Mouse (Mus musculus) kidney, postnatal 25 days (tissue): ENCODE data around the gene Dennd6b.
A peak's percentile ranks its signal among the peaks of the same experiment; 100 is the strongest.

ENCODE experiments used
- DNase-seq, 2 experiments: peaks; one replicate each; pipeline ENCODE4 v3.0.0; 2021; ENCODE audit warnings: mixed read lengths in 2 of 2

Dennd6b gene

DNA sequence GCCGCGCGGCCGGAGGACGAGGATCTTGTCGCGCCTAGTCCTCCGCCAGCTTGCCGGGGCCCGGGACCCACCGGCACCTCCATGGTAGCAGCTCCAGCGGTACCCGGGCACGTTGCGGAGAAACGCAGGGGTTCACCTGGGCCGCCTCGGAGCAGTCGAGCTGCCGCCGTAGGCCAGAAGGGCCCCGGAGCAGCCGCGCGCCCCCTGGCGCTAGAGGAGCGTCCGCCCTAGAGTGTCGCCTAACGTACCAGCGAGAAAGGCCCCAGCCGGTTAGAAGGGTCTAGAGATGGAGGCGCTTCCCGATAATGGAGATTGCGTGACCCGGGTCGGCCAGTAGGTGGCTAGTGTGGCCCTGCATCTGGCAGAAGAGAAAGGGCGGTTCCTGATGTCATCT lies at the start of gene Dennd6b:
Gene Dennd6b, minus strand, starts transcription at position 184 of the 394 bp plus-strand sequence.
- peak; percentile 97 to 98 for DNase-seq

DNA sequence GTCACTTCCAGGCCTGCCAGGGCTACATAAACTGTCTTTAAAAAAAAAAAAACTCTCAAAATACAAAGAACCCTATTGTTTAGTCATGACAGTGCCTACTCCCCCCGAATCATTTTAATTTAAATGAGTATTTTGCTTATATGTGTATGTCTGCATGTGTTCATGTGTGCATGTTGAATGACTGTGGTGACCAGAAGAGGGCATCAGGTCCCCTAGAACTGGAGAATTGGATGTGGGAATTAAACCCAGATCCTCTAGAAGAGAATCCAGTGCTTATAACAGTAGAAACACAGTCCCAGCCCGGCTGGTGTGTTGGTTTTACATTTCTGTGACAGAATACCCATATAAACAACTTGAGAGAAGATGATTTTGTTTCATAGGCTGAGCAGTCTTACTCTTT lies 44.7 kb upstream of the Dennd6b start:
- peak in 1 of 2 experiments; percentile 13 for DNase-seq

DNA sequence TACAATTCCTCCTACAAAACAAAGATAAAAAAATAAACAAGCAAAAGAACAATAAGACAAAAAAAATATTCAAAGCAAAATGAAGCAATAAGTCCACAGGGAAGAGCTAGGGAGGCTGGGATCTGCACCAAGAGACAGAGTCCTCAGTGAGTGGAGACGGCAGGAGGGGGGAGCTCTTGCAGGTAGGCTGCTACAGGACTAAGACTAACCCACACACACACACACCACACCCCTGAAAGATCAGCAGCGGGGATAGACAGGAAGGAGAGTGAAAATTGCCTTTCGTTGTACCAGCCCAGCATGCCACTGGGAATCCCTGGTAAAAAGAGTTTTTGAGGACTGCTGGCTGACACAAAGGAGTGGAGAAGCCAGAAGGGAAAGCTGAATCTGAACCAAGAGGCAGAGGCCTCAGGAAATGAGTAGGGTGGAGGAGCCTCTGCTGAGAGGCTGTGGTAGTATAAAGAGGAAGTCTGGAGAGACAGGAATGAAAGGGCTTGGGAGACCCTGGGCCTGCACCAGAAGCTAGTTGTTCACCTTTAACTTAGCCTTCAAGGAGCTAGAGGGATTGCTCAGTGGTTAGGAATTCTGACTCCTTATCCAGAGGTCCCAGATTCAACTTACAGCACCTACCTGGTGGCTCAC lies 43.6 kb upstream of the Dennd6b start:
- DNase-seq, result no peak

DNA sequence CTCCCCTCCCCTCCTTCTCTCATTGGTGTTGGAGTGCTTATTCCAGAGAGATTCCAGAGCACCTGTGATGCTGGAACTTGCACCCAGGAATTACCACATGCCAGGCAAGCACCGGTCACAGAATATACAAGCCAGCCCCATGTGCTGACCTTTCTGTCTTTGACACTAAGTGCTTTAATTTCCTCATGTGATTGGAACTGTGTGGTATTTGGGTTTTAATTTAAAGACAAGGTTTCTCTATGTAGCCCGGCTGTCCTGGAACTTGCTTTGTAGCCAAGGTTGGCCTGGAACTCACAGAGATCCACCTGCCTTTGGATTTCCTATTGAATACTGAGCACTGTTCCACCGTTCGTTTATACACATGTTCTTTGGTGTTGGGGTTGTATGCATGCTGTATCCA lies 37.8 kb upstream of the Dennd6b start:
- DNase-seq, result no peak

DNA sequence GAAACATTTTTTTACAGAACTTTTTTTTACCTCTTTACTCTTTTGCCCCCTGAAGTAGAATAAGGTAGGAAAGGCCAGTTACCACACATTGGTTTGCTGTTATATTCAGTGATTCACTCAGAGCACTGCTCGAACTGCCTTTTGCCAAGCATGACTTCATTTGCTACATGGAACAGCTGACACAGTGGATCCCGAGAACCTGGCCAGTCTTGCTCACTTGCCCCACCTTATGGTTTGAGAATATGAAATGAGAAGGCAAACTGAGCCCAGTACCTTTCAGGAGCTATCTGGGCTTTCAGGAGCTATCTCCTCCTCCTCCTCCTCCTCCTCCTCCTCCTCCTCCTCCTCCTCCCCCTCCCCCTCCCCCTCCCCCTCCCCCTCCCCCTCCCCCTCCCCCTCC lies 37.3 kb upstream of the Dennd6b start:
- peak; percentile 36 to 48 for DNase-seq

DNA sequence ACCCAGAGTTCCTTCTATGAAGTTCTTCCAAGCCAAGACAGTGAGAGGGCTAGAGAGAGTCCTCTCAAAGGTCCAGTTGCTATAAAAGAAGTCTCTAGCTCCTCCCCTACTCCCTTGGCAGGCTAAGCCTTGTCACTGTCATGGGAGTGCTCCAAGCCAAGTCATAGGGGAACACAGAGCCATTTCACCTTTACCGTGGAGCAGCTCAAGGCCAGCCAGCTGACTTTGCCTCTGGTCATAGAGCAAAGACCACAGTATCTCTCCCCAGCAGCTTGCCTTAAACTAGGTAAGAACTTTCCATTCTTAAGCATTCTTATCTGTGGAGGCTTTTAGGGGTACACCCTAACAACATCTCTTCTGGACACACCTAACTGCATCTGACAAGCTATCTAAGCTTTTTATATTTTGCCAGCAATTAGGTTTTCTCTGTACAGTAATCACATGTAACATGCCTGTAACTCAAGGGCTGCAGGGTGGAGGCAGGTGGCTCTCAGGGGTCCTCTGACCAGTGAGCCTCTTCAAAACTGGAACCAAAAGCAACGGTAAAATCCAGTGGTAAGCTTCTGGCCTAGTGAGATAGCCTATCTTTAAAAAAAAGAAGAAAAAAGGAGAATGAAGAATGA lies 19.4 kb upstream of the Dennd6b start:
- DNase-seq, result peak; percentile 6 to 43

DNA sequence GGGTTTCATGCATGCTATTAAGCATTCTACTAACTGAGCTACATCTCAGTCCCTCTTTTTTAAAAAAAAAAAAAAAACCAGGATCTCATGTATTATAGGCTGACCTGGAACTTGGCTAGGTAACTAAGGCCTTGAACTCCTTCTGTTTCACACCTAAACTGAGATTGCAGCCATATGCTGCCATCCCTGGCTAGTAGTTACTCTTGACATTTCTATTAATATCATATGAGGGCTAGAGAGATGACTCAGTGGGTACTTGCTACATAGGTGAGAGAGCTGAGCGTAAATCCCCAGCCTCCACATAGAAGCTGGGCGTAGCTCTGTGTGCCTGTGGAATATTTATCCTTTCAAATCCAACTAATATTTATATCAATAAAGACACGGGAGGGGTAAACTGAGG lies 18.7 kb upstream of the Dennd6b start:
- no peak for DNase-seq

DNA sequence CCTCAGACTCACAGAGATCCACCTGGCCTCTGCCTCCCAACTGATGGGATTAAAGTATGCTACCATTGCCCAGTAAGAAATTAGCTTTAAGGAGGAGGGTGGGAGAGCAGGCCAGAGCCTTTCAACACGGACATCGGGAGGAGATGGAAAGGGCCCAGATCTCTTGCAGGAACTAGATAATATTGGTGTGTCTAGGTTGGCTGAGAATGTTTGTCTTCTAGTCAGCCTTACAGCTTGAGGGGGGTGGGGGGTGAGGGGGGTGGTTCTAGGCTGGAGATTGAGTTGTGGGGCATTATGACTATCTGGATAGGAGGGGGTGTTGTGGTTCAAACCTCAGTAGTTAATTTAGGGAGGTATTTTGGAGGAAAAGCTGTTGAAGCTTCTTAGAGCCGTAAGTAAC lies 17.2 kb upstream of the Dennd6b start:
- DNase-seq, result no peak

DNA sequence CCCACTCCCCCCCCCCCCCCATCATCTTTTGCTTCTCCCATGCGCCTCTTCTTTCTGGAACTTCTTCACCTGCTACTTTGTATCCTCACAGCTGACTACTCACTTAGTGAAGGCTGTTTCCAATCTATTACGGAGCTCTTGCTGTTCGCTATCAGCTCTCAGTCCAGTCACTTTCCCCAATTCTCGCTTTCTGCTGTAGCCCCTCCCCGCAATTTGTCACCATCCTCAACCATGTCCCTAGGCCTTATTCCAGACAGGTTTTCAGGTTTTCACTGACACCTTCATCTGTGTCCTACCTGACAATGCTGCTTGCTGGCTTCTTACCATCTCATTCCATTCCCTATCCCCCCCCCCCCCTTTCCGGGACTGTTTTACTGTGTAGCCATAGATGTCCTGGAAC lies 16.2 kb upstream of the Dennd6b start:
- DNase-seq, result no peak

DNA sequence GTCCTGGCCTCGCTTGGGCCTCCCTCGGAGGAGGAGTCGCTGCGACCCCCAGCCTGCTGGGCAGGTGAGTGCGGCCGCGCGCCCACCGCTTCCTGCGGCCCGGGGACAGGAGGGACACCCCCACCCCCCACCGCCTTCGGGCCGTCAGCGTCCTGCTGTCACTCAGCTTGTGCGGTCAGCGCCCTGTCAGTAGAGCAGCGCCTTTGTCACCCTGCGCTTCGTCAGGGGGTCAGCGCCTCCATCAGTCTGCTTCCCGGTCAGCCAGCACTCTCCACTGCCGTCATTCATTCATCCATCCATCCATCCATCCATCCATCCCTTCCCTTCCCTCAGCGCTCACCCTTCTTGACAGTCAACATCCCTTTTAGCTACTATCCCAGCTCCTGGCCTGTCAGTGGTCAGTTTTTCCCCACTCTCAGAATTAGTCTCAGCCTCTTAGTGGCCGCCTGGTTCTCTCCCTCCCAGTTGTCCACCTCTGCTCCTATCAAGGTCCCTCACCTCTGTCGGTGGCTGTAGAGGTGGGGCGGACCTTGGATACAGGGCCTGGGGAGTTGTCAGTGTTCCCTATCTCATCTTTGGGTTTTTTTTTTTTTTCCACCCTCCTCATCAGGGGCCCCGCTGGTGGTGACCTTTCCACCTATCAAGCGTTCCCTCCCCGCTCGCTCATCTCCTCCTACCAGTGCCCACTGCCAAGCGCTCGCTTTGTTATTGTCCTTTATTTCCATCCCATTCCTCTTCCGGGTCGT lies 15.6 kb upstream of the Dennd6b start:
- peak; percentile 26 to 64 for DNase-seq

DNA sequence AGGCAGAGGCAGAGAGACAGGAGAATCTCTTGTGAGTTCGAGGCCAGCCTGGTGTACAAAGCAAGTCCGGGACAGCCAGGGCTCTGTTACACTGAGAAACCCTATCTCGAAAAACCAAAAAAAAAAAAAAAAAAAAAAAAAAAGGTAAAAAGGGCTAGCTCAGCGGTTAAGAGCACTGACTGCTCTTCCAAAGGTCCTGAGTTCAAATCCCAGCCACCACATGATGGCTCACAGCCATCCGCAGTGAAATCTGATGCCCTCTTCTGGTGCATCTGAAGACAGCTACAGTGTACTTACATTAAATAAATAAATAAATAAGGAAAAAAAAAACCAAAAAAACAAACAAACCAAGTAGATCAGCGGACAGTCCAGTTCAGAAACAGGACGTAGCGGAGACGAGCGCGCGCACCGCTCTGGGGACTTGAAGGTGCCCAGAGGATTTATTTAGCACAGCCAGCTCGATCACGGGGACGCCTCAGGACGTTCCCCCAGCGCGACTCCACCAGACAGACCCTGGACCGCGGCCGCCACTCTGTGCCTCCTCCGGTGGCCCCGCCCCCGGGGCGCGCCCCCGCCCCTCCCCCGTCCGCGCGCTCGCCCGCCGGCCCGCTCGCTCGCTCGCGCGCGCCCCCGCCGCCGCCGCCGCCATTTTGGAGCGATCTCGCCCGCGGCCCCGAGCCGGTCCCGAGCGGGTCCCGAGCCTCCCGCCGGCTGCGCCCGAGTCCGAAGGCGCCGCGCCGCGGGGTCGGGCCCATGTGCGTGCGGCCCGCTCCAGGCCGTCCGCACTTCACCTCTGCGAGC lies 14.8 kb upstream of the Dennd6b start, which contains the start of gene Ppp6r2:
Gene Ppp6r2, plus strand, starts transcription at position 639 of the 801 bp plus-strand sequence.
- peak; percentile 84 to 92 for DNase-seq

DNA sequence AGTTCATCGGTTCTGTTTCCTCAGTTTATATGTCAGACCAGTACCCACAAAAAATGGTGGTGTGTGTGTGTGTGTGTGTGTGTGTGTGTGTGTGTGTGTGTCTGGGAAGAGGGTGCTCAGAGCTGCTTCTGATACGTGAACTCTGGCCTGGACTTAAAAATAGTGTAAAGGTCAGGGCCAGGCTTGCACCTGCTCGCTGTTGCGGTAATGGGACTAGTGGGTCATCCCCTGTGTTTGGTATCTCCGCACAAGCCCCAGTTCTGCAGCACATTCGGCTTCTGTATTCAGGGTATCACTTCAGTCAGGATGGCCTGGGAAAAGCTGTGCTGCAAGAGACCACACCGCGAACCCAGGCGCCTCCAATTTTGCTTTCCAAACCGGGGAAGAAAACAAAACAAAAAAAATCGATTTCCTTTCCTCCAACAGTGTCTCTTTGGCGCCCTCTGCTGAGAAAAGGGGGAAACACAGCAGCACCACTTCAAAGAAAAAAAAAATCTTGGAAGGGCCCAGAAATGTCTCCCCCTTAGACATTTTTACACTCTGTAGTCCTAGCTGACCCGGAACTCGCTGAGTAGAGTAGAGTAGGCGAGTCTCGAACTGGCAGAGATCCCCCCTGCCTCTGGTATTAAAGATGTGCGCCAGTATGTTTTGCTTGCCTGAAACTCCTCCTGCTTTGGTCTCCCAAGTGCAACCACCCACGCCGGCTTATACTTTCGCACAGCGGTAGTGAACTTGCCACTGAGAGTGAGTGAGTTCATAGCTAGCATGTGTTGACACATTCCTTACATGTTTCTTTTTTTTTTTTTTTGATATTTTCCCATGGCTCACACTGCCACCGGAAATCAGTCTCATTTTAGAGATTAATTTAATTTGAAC lies 13.8 kb upstream of the Dennd6b start:
- peak; percentile 88 to 95 for DNase-seq

DNA sequence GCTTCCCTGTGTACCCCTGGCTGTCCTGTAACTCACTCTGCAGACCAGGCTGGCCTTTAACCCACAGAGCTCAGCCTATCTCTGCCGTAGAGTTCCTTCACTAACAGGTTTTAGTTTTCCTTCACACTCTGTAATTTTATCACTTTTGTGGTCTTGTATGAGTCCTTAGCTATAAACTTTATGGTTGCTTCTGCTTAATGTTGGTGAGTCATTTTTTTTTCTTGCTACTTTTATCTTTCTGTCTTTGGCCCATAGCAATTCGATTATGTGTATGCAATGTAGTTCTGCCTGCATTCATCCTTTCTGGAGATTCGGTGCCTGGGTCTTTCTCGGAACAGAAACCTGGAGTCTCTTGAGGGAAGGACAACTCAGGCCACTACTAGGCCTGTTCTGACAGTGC lies 11.2 kb upstream of the Dennd6b start:
- DNase-seq, result no peak

DNA sequence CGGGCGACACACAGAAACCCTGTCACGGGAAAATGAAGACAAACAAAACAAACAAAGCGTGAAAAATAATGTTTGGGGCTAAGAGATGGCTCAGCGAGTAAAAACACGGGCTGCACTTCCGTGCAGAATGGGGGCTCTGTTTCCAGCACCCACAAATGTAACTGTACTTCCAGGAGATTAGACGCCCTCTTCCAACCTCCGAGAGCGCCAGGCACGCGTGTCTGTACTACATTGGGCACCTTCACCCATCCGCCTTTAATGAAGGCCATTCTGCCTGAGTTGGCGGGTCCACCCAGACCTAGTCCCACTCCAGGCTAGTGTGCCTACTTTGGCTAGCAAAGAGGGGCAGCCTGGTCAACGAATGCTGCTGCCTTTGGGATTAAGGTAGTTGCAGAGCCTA lies 760 bp upstream of the Dennd6b start:
- no peak for DNase-seq

DNA sequence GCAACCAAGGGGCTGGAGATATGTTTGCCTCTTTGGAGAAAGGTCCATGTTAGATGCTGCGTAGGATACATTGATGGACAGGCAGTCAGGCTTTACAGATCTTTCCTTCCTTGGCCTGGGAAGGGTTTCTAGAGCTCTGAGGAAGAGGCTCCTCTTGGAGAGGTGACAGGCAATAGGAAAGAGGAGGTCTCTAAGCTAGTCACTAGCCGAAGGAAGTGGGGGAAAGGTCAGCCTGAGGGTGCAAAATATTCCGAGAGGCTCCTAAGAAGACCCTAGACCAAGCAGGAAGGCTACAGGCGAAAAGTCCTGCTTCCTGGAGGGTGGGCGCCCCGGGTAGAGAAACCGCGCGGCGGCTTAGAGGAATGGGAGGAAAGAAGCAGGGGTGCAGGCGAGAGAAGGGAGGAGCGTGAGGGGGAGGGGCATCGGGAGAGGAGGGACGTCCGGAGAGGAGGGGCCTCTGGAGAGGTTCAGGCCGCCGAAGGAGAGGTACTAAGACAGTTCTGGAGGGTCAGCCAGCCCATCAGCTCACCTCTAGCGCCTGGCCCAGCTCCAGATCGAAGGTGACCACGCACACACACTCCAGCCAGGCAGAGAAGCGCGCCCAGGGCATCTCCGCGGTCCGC lies 495 bp downstream of the Dennd6b start:
- DNase-seq, result peak; percentile 97

DNA sequence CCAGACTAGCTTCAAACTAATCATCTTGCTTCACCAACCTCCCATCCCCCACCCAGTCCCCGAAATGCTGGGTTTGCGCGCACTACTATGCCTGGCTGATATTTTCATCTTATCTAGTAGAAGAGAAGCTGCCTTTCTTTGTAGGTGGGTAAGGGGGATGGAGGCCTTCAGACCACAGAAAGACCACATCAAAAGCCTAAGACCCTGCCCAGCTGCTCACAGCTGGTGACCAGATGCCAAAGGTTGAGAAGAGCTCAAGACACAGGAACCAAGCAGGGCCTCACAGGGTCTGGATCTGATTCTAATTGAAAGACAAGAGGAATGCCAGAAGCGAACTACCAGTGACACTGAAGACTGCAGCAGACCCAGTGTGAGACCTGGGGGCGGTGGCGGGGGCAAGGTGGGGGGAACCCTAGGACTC lies 1.0 kb downstream of the Dennd6b start:
- peak in 1 of 2 experiments; percentile 6 for DNase-seq

DNA sequence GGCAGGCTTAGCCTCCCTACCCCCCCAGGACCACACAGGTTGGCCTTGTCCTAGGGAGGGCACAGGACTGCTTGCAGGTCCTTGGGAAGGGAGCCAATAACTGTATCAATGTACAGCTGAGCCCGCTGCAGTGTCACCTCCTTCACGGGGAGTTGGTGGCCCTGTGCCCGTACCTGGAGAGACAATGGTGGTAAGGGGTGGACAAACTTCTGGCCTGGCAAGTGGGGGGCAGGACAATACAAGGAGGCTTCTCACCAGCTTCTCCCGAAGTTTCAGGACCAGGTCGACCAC lies 11.4 kb downstream of the Dennd6b start:
- peak in 1 of 2 experiments; percentile 33 for DNase-seq

DNA sequence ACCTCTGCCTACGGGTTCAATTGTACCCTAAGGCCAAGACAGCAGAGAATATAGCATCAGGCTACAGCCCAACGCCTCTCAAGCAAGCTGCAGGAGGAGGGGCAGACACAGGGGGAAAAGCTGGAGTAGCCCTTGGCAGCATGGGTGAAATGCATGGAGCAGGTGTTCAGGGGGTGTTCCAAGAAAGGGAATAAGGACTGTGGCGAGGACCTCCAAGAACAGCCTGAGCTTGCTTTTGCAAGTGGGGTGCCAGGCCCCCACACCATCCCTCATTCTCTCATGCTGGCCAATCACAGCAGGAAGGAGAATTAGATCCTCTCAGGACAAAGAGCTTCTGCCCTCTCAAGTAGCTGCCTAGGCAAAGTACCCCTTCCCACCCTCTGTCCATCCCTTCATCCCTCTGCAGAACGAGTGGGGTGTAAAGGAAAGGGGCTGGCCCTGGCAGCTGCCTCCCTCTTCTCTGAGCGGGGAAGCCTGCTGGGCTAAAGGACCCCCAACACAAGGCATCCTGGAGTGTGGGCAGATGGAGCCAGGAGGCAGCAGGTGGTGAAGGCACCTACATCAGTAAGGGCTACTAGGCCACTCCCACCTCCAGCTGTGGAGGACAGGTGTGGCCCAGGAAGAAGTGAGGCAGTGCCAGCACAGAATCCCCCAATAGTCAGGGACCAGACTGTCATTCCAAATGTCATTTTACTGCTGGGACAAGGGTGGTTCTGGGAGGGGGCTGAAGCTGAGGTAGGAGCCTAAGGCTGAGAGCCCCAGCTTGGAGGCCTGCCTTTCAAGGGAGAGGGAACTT lies 12.0 kb downstream of the Dennd6b start:
- DNase-seq, result peak in 1 of 2 experiments; percentile 33

DNA sequence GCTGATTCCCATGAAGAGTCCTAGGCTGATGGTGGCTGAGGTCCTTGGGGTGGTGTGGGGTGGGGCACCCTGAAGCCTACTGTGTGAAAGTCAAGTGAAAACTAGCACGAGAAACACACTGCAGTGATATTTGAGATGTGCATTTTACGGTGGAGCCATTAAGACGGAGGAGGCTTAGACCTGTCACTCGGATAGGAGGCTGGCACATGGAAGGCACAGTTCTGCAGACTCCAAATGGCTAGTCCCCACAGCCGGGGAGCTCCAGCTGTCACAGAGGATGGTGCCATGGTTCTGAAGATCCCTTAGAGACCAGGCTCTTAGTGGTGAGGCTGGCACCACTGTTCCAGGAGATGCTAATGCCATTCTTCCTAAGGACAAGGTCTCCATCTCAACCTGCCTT lies 13.5 kb downstream of the Dennd6b start:
- no peak for DNase-seq

DNA sequence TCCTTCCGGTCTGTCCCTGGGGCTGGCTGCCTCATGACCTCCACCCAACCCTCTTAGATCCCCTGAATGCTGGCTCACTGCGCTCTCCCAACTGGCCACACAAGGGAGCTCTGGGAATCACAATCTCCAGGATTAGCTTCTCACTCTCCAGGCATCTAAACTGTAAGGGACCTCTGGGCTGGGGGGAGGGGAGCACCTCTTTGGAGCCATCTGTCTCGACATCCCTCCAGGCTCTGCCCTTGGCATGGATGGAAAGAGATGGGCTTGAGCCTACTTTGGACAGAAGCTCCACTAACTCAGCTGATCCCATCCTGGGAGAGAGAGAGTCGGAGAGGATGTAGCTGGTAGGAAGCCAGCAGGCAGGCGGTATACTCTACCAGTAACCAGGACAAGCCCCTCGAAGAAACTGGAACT lies 14.0 kb downstream of the Dennd6b start:
- DNase-seq, result peak; percentile 51 to 71
